Mouse (Mus musculus) MEL (cell line): ENCODE results near the gene Wdr62. TPM values are rescaled to one million over a fixed set of nuclear protein-coding genes. Genes with fewer than 3 reads are reported as not detected.

Experiments used
- DNase-seq: peaks from one replicate; pipeline ENCODE4 v3.0.0; 2011; ENCODE audit warnings: low read depth, low spot score
- H3K27ac ChIP-seq: 2 replicates; pipeline ENCODE4 v1.5.1; 2012; ENCODE audit warnings: low read depth, mild to moderate bottlenecking, control low read depth, low read length, moderate library complexity; ENCODE audit not compliant: control insufficient read depth
- H3K27me3 ChIP-seq, 2 experiments: fragments of 150-350 bp in 1 of 2; sonication (generic) in 1 of 2; 2 replicates each; pipeline ENCODE4 v1.6.1; 2012; ENCODE audit warnings: low read length in 2 of 2, mild to moderate bottlenecking in 2 of 2, improper control_type of control experiment in 1 of 2, moderate library complexity in 1 of 2; ENCODE audit not compliant: insufficient read depth in 2 of 2, control insufficient read depth in 1 of 2
- H3K36me3 ChIP-seq, 2 experiments: 2 replicates each; pipeline ENCODE4 v1.6.1; 2012 to 2014; ENCODE audit warnings: low read length in 2 of 2, improper control_type of control experiment in 1 of 2, inconsistent platforms in 1 of 2, mild to moderate bottlenecking in 1 of 2; ENCODE audit not compliant: insufficient read depth in 2 of 2, control insufficient read depth in 1 of 2
- H3K4me1 ChIP-seq, 2 experiments: fragments of 150-350 bp in 1 of 2; sonication (generic) in 1 of 2; 2 replicates each; pipeline ENCODE4 v1.6.1; 2012; ENCODE audit warnings: low read length in 2 of 2, improper control_type of control experiment in 1 of 2, mild to moderate bottlenecking in 1 of 2; ENCODE audit not compliant: insufficient read depth in 2 of 2, control insufficient read depth in 1 of 2
- H3K4me3 ChIP-seq, 2 experiments: fragments of 150-350 bp in 1 of 2; sonication (generic) in 1 of 2; 2 replicates each; pipeline ENCODE4 v1.5.1; 2012; ENCODE audit warnings: low read depth in 2 of 2, low read length in 2 of 2, mild to moderate bottlenecking in 2 of 2, moderate library complexity in 2 of 2, control low read depth in 1 of 2, improper control_type of control experiment in 1 of 2; ENCODE audit not compliant: control insufficient read depth in 1 of 2, insufficient read depth in 1 of 2
- H3K79me2 ChIP-seq: 2 replicates; pipeline ENCODE4 v1.6.1; 2012; ENCODE audit warnings: mild to moderate bottlenecking, low read length, moderate library complexity; ENCODE audit not compliant: control insufficient read depth, poor library complexity, insufficient read depth
- H3K9ac ChIP-seq: 2 replicates; pipeline ENCODE4 v1.6.1; 2012; ENCODE audit warnings: low read depth, mild to moderate bottlenecking, control low read depth, low read length, moderate library complexity; ENCODE audit not compliant: control insufficient read depth, poor library complexity, severe bottlenecking
- H3K9me3 ChIP-seq: fragments of 150-350 bp; sonication (generic); replicated peaks from 2 replicates; pipeline ENCODE4 v1.6.1; 2012; ENCODE audit warnings: mild to moderate bottlenecking, low read length, improper control_type of control experiment, moderate library complexity; ENCODE audit not compliant: insufficient read depth
- CHD2 ChIP-seq: IDR thresholded peaks from 2 replicates; pipeline ENCODE4 v1.6.1; 2011; ENCODE audit warnings: low read length, improper control_type of control experiment
- E2F4 ChIP-seq: IDR thresholded peaks from 2 replicates; pipeline ENCODE4 v1.6.1; 2011; ENCODE audit warnings: low read depth, low read length, improper control_type of control experiment, borderline replicate concordance
- EP300 ChIP-seq, 2 experiments: IDR thresholded peaks; 2 replicates each; pipeline ENCODE4 v1.6.1; 2011; ENCODE audit warnings: improper control_type of control experiment in 2 of 2, low read length in 2 of 2, low read depth in 1 of 2, mild to moderate bottlenecking in 1 of 2
- ETS1 ChIP-seq: IDR thresholded peaks from 2 replicates; pipeline ENCODE4 v1.6.1; 2012; ENCODE audit warnings: low read depth, mild to moderate bottlenecking, inconsistent platforms, low read length, improper control_type of control experiment, moderate library complexity
- GATA1 ChIP-seq: IDR thresholded peaks from 2 replicates; pipeline ENCODE4 v1.6.1; 2011; ENCODE audit warnings: low read depth, low read length, improper control_type of control experiment
- HCFC1 ChIP-seq: IDR thresholded peaks from 2 replicates; pipeline ENCODE4 v1.6.1; 2012; ENCODE audit warnings: low read depth, mild to moderate bottlenecking, inconsistent platforms, low read length, improper control_type of control experiment, moderate library complexity
- JUND ChIP-seq: IDR thresholded peaks from 2 replicates; pipeline ENCODE4 v1.6.1; 2011; ENCODE audit warnings: low read depth, mild to moderate bottlenecking, improper control_type of control experiment, low read length
- KAT2A ChIP-seq: conservative IDR thresholded peaks from 2 replicates; pipeline ENCODE4 v1.6.1; 2012; ENCODE audit warnings: low read depth, low read length, improper control_type of control experiment, inconsistent platforms
- MAFK ChIP-seq: IDR thresholded peaks from 2 replicates; pipeline ENCODE4 v1.6.1; 2011; ENCODE audit warnings: low read depth, mild to moderate bottlenecking, low read length, improper control_type of control experiment, borderline replicate concordance
- MXI1 ChIP-seq: IDR thresholded peaks from 2 replicates; pipeline ENCODE4 v1.6.1; 2011; ENCODE audit warnings: mild to moderate bottlenecking, low read depth, low read length, improper control_type of control experiment
- MYB ChIP-seq: IDR thresholded peaks from 2 replicates; pipeline ENCODE4 v1.6.1; 2011; ENCODE audit warnings: mild to moderate bottlenecking, low read depth, low read length, improper control_type of control experiment
- MYC ChIP-seq: IDR thresholded peaks from 2 replicates; pipeline ENCODE4 v1.6.1; 2011; ENCODE audit warnings: low read depth, mild to moderate bottlenecking, low read length, improper control_type of control experiment, moderate library complexity
- POLR2A ChIP-seq, 2 experiments: IDR thresholded peaks; 2 replicates each; pipeline ENCODE4 v1.6.1; 2011 to 2012; ENCODE audit warnings: low read length in 2 of 2, mild to moderate bottlenecking in 2 of 2, control low read depth in 1 of 2, improper control_type of control experiment in 1 of 2, low read depth in 1 of 2, moderate library complexity in 1 of 2; ENCODE audit not compliant: control insufficient read depth in 1 of 2, insufficient read depth in 1 of 2, poor library complexity in 1 of 2
- POLR2AphosphoS2 ChIP-seq: IDR thresholded peaks from 2 replicates; pipeline ENCODE4 v1.6.1; 2011; ENCODE audit warnings: low read length, improper control_type of control experiment
- POLR2AphosphoS5 ChIP-seq: IDR thresholded peaks from 2 replicates; pipeline ENCODE4 v1.6.1; 2012; ENCODE audit warnings: low read depth, borderline replicate concordance, mild to moderate bottlenecking, inconsistent platforms, low read length, moderate library complexity, mixed read lengths
- RAD21 ChIP-seq: IDR thresholded peaks from 2 replicates; pipeline ENCODE4 v1.6.1; 2011; ENCODE audit warnings: mild to moderate bottlenecking, low read depth, low read length, improper control_type of control experiment
- RCOR1 ChIP-seq: IDR thresholded peaks from 2 replicates; pipeline ENCODE4 v1.6.1; 2012; ENCODE audit warnings: low read depth, mild to moderate bottlenecking, inconsistent platforms, low read length, improper control_type of control experiment
- TAL1 ChIP-seq: IDR thresholded peaks from 2 replicates; pipeline ENCODE4 v1.6.1; 2012; ENCODE audit warnings: mild to moderate bottlenecking, inconsistent platforms, low read length, moderate library complexity, mixed read lengths
- TBP ChIP-seq: IDR thresholded peaks from 2 replicates; pipeline ENCODE4 v1.8.0; 2011; ENCODE audit warnings: low read depth, low read length, improper control_type of control experiment
- USF2 ChIP-seq, 2 experiments: IDR thresholded peaks; 2 replicates each; pipeline ENCODE4 v1.6.1; 2011 to 2012; ENCODE audit warnings: improper control_type of control experiment in 2 of 2, low read length in 2 of 2, borderline replicate concordance in 1 of 2, inconsistent platforms in 1 of 2, low read depth in 1 of 2, mild to moderate bottlenecking in 1 of 2; ENCODE audit not compliant: insufficient read depth in 1 of 2
- ZC3H11A ChIP-seq: IDR thresholded peaks from 2 replicates; pipeline ENCODE4 v1.6.1; 2012; ENCODE audit warnings: low read depth, mild to moderate bottlenecking, inconsistent platforms, low read length, improper control_type of control experiment
- ZKSCAN1 ChIP-seq: IDR thresholded peaks from 2 replicates; pipeline ENCODE4 v1.6.1; 2012; ENCODE audit warnings: low read depth, mild to moderate bottlenecking, inconsistent platforms, low read length, improper control_type of control experiment, moderate library complexity
- ZMIZ1 ChIP-seq: IDR thresholded peaks from 2 replicates; pipeline ENCODE4 v1.6.1; 2012; ENCODE audit warnings: low read depth, mild to moderate bottlenecking, inconsistent platforms, low read length, improper control_type of control experiment, moderate library complexity
- ZNF384 ChIP-seq: IDR thresholded peaks from 2 replicates; pipeline ENCODE4 v1.6.1; 2012; ENCODE audit warnings: low read depth, mild to moderate bottlenecking, inconsistent platforms, low read length, improper control_type of control experiment
- polyA plus RNA-seq, 2 experiments: library from polyadenylated mRNA; stranded (reverse) in 1 of 2; unstranded in 1 of 2; fragments of >175 nt in 1 of 2; fragments of >200 nt in 1 of 2; gene quantifications; 2 replicates each; pipeline versions ENCODE4 v1.2.1 to v1.2.4; 2012; ENCODE audit warnings: low replicate concordance in 2 of 2, low read depth in 1 of 2; ENCODE audit not compliant: insufficient read length in 2 of 2, insufficient read depth in 1 of 2, missing spikeins in 1 of 2
- total RNA-seq: library from RNA; depleted of rRNA; stranded (reverse); fragments of 300-350 nt; gene quantifications from 2 replicates; pipeline ENCODE4 v1.2.3, GENCODE M21; 2012

The Wdr62 gene
- total and polyA plus RNA-seq, 3 experiments, result 6.5 to 44.8 (median 30.5) TPM

DNA sequence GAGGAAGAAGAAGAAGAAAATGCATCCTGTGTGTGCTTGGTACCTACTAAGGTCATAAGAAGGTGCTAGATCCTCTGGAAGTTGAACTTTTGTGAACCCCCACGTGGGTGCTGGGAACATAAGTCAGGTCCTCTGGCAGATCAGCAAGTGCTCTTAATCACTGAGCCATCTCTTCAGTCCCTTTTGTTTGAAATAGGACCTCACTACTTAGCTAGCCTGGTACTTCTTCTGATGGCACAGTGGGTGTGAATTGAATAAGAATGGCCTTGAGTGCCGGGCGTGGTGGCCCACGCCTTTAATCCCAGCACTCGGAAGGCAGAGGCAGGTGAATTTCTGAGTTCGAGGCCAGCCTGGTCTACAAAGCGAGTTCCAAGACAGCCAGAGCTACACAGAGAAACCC lies 14.3 kb downstream of the Wdr62 start:
- Histone ChIP-seq H3K79me2 (no peaks in the 10 kb centered on the region), H3K4me1 (no peaks in the 10 kb centered on the region), H3K9me3 (no peaks in the 10 kb centered on the region), H3K9ac (no peak overlapping the region), H3K27ac (no peak overlapping the region), H3K4me3 (no peak overlapping the region), H3K27me3 (no peaks in the 10 kb centered on the region), H3K36me3 (no peaks in the 10 kb centered on the region)
- DNase-seq, result no peak
- no peak for TF ChIP-seq POLR2AphosphoS5
- TF ChIP-seq HCFC1, result no peak
- no peak for TF ChIP-seq ETS1
- TF ChIP-seq TBP, result no peak
- no peak for TF ChIP-seq GATA1
- no peak for TF ChIP-seq MYB
- no peak for TF ChIP-seq MAFK
- TF ChIP-seq ZNF384, result no peak
- TF ChIP-seq RCOR1, result no peak
- TF ChIP-seq RAD21, result no peak
- no peak for TF ChIP-seq POLR2AphosphoS2
- TF ChIP-seq E2F4, result no peak
- TF ChIP-seq MXI1, result no peak
- TF ChIP-seq KAT2A, result no peak
- TF ChIP-seq ZMIZ1, result no peak
- no peak for TF ChIP-seq POLR2A (IDR thresholded peaks at IDR 0.05; ENCODE audit: control insufficient read depth in 1 of 2, insufficient read depth in 1 of 2, low read depth in 1 of 2, low read length in 2 of 2, poor library complexity in 1 of 2)
- TF ChIP-seq ZC3H11A, result no peak
- TF ChIP-seq USF2 (IDR thresholded peaks at IDR 0.05; ENCODE audit: borderline replicate concordance in 1 of 2, insufficient read depth in 1 of 2, low read depth in 1 of 2, low read length in 2 of 2), result no peak

DNA sequence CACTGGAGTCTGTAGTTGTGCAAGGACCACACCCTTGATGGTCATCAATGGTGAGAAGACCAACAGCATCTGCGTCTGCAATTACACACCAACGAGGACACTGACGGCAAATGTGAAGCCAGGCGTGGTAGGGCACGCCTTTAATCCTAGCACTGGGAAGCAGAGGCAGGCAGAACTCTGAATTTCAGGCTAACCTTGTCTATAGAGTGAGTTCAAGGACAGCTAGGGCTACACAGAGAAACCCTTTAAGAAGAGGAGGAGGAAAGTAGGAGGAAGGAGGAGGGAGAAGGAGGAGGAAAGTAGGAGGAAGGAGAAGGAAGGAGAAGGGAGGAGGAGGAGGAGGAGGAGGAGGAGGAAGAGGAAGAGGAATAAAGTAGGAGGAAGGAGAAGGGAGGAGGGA lies 14.7 kb downstream of the Wdr62 start:
- Histone ChIP-seq H3K9me3 (no peaks in the 10 kb centered on the region), H3K36me3 (no peaks in the 10 kb centered on the region), H3K9ac (no peak overlapping the region), H3K4me3 (no peak overlapping the region), H3K4me1 (no peaks in the 10 kb centered on the region), H3K27me3 (no peaks in the 10 kb centered on the region), H3K79me2 (no peaks in the 10 kb centered on the region), H3K27ac (no peak overlapping the region)
- TF ChIP-seq JUND (no peak), ZKSCAN1 (no peak), MAFK (no peak), TAL1 (no peak), TBP (no peak), KAT2A (no peak), EP300 (IDR thresholded peaks at IDR 0.05; ENCODE audit: low read depth in 1 of 2, low read length in 2 of 2) (no peak), POLR2AphosphoS5 (no peak), MYC (no peak), CHD2 (no peak), ETS1 (no peak)
- DNase-seq, result no peak
